Mouse (Mus musculus): ENCODE measurements around the gene Prss23. TPM values are rescaled to one million over a fixed set of nuclear protein-coding genes. Genes with fewer than 3 reads are reported as not detected.

Gene Prss23
- polyA plus RNA-seq, 1 experiment = 21.8 TPM

- no peak for DNase-seq (ENCODE audit: low read depth)
- TF ChIP-seq POLR2A (IDR thresholded peaks at IDR 0.05; ENCODE audit: borderline replicate concordance, extremely low read depth, insufficient read depth, insufficient read length, poor library complexity, severe bottlenecking) = no peak
- TF ChIP-seq CTCF (IDR thresholded peaks at IDR 0.05; ENCODE audit: borderline replicate concordance, extremely low read depth, insufficient read depth, insufficient read length) = no peak
Measured at GRCm38 (mm10) chr7:89460911-89461310, 66.1 kb downstream of the Prss23 start.

GRCm38 (mm10) chr7:89459691-89460090 is 67.3 kb downstream of the Prss23 start:
- DNase-seq (ENCODE audit: low read depth) = no peak
- TF ChIP-seq POLR2A (IDR thresholded peaks at IDR 0.05; ENCODE audit: borderline replicate concordance, extremely low read depth, insufficient read depth, insufficient read length, poor library complexity, severe bottlenecking) (no peak), CTCF (IDR thresholded peaks at IDR 0.05; ENCODE audit: borderline replicate concordance, extremely low read depth, insufficient read depth, insufficient read length) (no peak)

Other genes starting within 250 kb of the Prss23 start
- gene Tmem135, start 123.0 kb downstream of the Prss23 start, polyA plus RNA-seq (2012; rRNA removed) = 12.8 and 17.4 TPM in 2 replicates
- gene Fzd4, start 122.8 kb downstream of the Prss23 start, polyA plus RNA-seq (2012; rRNA removed) = 2.4 and 3.1 TPM in 2 replicates
- gene Me3, start 105.2 kb upstream of the Prss23 start, polyA plus RNA-seq (2012; rRNA removed) = 2.0 and 3.7 TPM in 2 replicates